Mouse (Mus musculus) activated CD4-positive, CD25-positive, alpha-beta regulatory T cell (primary cell): Measurements from ENCODE around the gene Lzts2. TPM values are rescaled to one million over a fixed set of nuclear protein-coding genes. Genes with fewer than 3 reads are reported as not detected.

ENCODE experiments used
- polyA plus RNA-seq, 2 experiments: library from polyadenylated mRNA; unstranded; fragments of 100-300 nt; shearing (Covaris generic); gene quantifications; one replicate each; pipeline ENCODE4 v1.2.1; 2017

The Lzts2 gene
- polyA plus RNA-seq = 1 to 10 TPM; 2.3 to 5.2 TPM

GRCm38 (mm10) chr19:45014335-45014971, at the start of gene Lzts2:
Lzts2 (plus strand) TSS chr19:45014414.

GRCm38 (mm10) chr19:44988831-44989566, 25.2 kb upstream of the Lzts2 start, which contains the start of gene Sema4g:
Sema4g (plus strand) TSS chr19:44989101.

GRCm38 (mm10) chr19:45005444-45005843, 8.8 kb upstream of the Lzts2 start, which contains the start of gene Twnk:
Twnk (plus strand) TSS chr19:45005663.

GRCm38 (mm10) chr19:45005957-45006712, 8.1 kb upstream of the Lzts2 start, which contains the start of gene Mrpl43:
Mrpl43 (minus strand) TSS chr19:45006442.

GRCm38 (mm10) chr19:45045651-45046050, 31.4 kb downstream of the Lzts2 start, which contains the start of gene Pdzd7:
Pdzd7 (minus strand) TSS chr19:45045717.

GRCm38 (mm10) chr19:45047417-45047934, 33.3 kb downstream of the Lzts2 start, which contains the start of gene Sfxn3:
Sfxn3 (plus strand) TSS chr19:45047503.

GRCm38 (mm10) chr19:45074580-45075322, 60.5 kb downstream of the Lzts2 start, which contains the start of gene Kazald1:
Kazald1 (plus strand) TSS chr19:45075241.

Other genes starting within 250 kb of the Lzts2 start
- gene Slf2, start 83.3 kb upstream of the Lzts2 start, polyA plus RNA-seq = 10 to 100 TPM; 26.3 to 28.3 TPM
- gene Sema4g, start 25.3 kb upstream of the Lzts2 start, polyA plus RNA-seq = under 1 TPM; 0.04 to 0.12 TPM
- 10 to 100 TPM in 1 of 2 experiments, 1 to 10 TPM in 1; 7.6 to 10.4 TPM for gene Twnk, start 8.8 kb upstream of the Lzts2 start, polyA plus RNA-seq
- gene Mrpl43, start 8.0 kb upstream of the Lzts2 start, polyA plus RNA-seq = 10 to 100 TPM; 72.3 to 80.9 TPM
- not detected for gene Pdzd7, start 31.3 kb downstream of the Lzts2 start, polyA plus RNA-seq
- gene Sfxn3, start 33.1 kb downstream of the Lzts2 start, polyA plus RNA-seq = 10 to 100 TPM; 57.4 to 63.5 TPM
- under 1 TPM; 0.21 to 0.23 TPM for gene Kazald1, start 60.8 kb downstream of the Lzts2 start, polyA plus RNA-seq
- not detected for gene Tlx1, start 136.3 kb downstream of the Lzts2 start, polyA plus RNA-seq
- under 1 TPM in 1 of 2 experiments, not detected in 1; 0.07 TPM for gene Lbx1, start 221.4 kb downstream of the Lzts2 start, polyA plus RNA-seq